Mouse (Mus musculus) right cerebral cortex, postnatal 4 days (tissue): ENCODE data around the gene Morf4l2.
"Not testable (repeated sequence)": the region's sequence is repeated elsewhere in the genome, so short reads cannot be mapped to it uniquely, and the experiment has no call there.

Experiments
- DNase-seq: peaks from one replicate; pipeline ENCODE4 v3.0.0-alpha.2; 2022

The Morf4l2 gene

DNA sequence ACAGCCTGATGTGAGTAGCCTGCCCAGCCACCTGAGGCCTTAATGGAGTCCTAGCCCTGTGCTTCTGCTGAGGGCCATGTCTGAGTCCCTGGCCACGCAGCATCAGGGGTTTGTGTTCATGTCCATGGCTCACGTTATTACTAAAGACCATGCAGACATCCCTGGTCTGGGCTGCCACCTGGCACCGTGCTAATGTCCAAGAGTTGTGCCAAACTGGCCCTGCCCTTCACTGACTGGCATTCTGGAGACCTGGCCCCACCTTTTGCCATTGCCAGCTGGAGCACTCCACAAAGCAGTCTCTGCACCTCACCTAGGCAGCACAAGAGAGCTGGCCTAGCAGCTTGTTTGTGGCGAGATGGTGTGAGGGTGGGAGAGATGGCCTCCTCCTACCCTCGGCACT is 50.3 kb downstream of the Morf4l2 start:
- no peak for DNase-seq

DNA sequence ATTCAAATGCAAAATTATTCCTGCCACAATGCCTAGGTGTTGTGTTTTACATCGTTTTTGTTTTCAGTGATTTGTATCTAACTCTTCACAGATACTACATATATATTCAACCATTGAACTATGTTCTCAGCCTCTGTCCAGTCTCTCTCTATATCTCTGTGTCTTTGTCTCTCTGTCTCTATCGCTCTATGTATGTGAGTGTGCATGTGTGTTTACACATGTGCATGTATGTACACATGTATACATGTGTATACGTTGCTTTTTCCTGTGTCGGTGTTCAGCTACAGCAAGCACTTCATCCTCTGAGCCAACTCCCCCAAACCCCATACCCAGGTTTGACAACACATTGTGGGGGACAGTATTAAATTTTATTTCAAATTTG is 51.2 kb downstream of the Morf4l2 start:
- no peak for DNase-seq

DNA sequence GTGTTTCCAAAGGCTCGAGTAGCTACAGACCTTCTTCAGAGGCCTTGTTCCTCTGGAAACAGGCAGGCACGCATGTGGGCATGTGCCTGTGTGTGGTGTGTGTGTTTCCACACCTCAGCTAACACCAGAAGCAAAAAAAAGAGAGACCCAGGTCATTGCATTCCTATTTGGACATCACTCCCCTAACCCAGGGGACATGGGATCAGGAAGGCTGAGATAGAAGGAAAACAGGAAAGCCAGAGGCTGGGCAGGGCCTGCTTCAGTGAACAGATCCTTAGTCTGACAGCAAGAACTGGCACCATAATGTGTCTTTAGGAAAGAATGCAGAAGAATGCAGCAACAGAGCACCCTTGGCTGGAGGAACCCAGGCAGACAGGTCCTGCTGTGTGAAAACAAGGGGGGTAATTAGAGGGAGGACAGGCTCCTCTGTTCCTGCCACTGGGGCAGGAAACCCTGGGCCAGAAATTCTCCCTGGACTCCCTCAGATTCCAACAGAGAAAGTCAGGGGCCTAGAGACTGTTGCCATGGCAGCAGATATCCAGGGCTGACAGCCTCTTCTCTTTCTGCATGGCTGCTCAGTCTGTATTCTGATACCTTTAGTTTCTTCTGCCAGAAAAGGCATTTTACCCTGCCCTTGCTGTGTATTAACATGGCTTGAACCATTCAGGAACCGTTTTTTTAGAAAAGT is 51.7 kb downstream of the Morf4l2 start:
- not testable (repeated sequence) for DNase-seq
